25 mouse cellular contexts compared by ENCODE assay signal in genomic region chr2:62535483-62535882, GRCm38 (mm10). TPM values are rescaled to one million over a fixed set of nuclear protein-coding genes. Genes with fewer than 3 reads are reported as not detected.
DNase-seq lines count a peak whose midpoint lies in the region; ATAC-seq and TF ChIP-seq lines count a peak whose summit lies in the region.
"Had no signal": no experiment of that assay in that cellular context is flagged by ENCODE, and none has a peak within 500 bp of the region (broad histone marks: within the 10 kb centered on the region; RNA-seq: fewer than 3 reads in every experiment).

No protein-coding gene starts in this region.

- H3K9me3 ChIP-seq in intestine, embryonic 16.5 days (ENCODE audit: control insufficient read depth, low read length), result no peaks in the 10 kb centered on the region
- no peaks in the 10 kb centered on the region for H3K9me3 ChIP-seq in intestine, postnatal 0 days (ENCODE audit: control insufficient read depth)
- H3K9me3 ChIP-seq in G1E (replicated peaks), result no peaks in the 10 kb centered on the region
- no peaks in the 10 kb centered on the region for H3K9me3 ChIP-seq in MEL (replicated peaks; ENCODE audit: insufficient read depth, low read length)

- H3K4me1 ChIP-seq in intestine, embryonic 16.5 days (ENCODE audit: control insufficient read depth, insufficient read depth, low read length), result no peaks in the 10 kb centered on the region
- no peaks in the 10 kb centered on the region for H3K4me1 ChIP-seq in intestine, postnatal 0 days (replicated peaks; ENCODE audit: control insufficient read depth, insufficient read depth, low read length)
- H3K4me1 ChIP-seq in G1E (ENCODE audit: insufficient read depth, low read depth, low read length) (peaks cover 16% of the 10 kb centered on the region), MEL (ENCODE audit: control insufficient read depth in 1 of 2, insufficient read depth in 2 of 2, low read length in 2 of 2) (peaks cover 0 to 2% of the 10 kb centered on the region in 2 experiments; a peak in 1 of 4 replicates)

- no peak overlapping the region for H3K9ac ChIP-seq in intestine, embryonic 16.5 days (ENCODE audit: low read depth, low read length)
- H3K9ac ChIP-seq in intestine, postnatal 0 days (ENCODE audit: low read depth, low read length), result no peak overlapping the region
- H3K9ac ChIP-seq in MEL (ENCODE audit: control insufficient read depth, low read depth, low read length, poor library complexity, severe bottlenecking), result no peak overlapping the region

- no peaks in the 10 kb centered on the region for H3K36me3 ChIP-seq in intestine, embryonic 16.5 days (ENCODE audit: control insufficient read depth, insufficient read depth, low read length)
- H3K36me3 ChIP-seq in intestine, postnatal 0 days (ENCODE audit: control insufficient read depth, insufficient read depth), result no peaks in the 10 kb centered on the region
- H3K36me3 ChIP-seq in G1E (replicated peaks) (no peaks in the 10 kb centered on the region), MEL (ENCODE audit: control insufficient read depth in 1 of 2, insufficient read depth in 2 of 2, low read length in 2 of 2) (no peaks in the 10 kb centered on the region)

- no peaks in the 10 kb centered on the region for H3K79me2 ChIP-seq in MEL (ENCODE audit: control insufficient read depth, insufficient read depth, low read length, poor library complexity)

- TF ChIP-seq CTCF in intestine, postnatal 0 days (IDR thresholded peaks at IDR 0.05; ENCODE audit: low read depth), result no peak
- TF ChIP-seq CTCF in G1E (IDR thresholded peaks at IDR 0.05; ENCODE audit: low read depth, low read length) (no peak), MEL (IDR thresholded peaks at IDR 0.05 in 2 of 3, conservative IDR thresholded peaks at IDR 0.05 in 1 of 3; ENCODE audit: control insufficient read depth in 1 of 3, insufficient read depth in 1 of 3, low read depth in 2 of 3, low read length in 3 of 3, poor library complexity in 1 of 3, severe bottlenecking in 1 of 3) (no peak)

- WGBS in intestine, embryonic 16.5 days, result 68% methylated on average over 8 of the region's 8 CpGs
- 47% methylated on average over 8 of the region's 8 CpGs for WGBS in intestine, postnatal 0 days

- H3K27ac ChIP-seq in intestine, embryonic 16.5 days (ENCODE audit: low read length), result no peak overlapping the region
- H3K27ac ChIP-seq in intestine, postnatal 0 days (ENCODE audit: low read depth, low read length), result no peak overlapping the region
- H3K27ac ChIP-seq in MEL (ENCODE audit: control insufficient read depth, low read depth, low read length), result no peak overlapping the region

- DNase-seq in G1E (ENCODE audit: low spot score) (no peak), MEL (ENCODE audit: low read depth, low spot score) (no peak)
- no peak for DNase-seq in frontal cortex, adult 2 months (ENCODE audit: extremely low spot score in 1 of 2, low spot score in 1 of 2)
- DNase-seq in heart, adult 18-20 months, result no peak
- DNase-seq: adrenal gland, adult 2 months; adrenal gland, adult 8-10 months; adrenal gland, postnatal 10 days; adrenal gland, postnatal 14 days; adrenal gland, postnatal 25 days; adrenal gland, postnatal 36 days; B cell, adult 2 months; cerebellum, adult 11 months; cerebellum, adult 11-12 months; cerebellum, adult 18-20 months; cerebellum, adult 2 months; cerebellum, adult 8-10 months had no signal

- no peak for TF ChIP-seq RAD21 in MEL (IDR thresholded peaks at IDR 0.05; ENCODE audit: low read depth, low read length)

- no peak overlapping the region for H3K4me3 ChIP-seq in intestine, embryonic 16.5 days (ENCODE audit: low read length)
- H3K4me3 ChIP-seq in intestine, postnatal 0 days (ENCODE audit: low read depth, low read length), result no peak overlapping the region
- H3K4me3 ChIP-seq in G1E (ENCODE audit: low read depth, low read length) (no peak overlapping the region; the same call in 1 of the 2 replicates), MEL (ENCODE audit: control insufficient read depth in 1 of 2, insufficient read depth in 1 of 2, low read depth in 2 of 2, low read length in 2 of 2) (no peak overlapping the region)

- no peak for TF ChIP-seq POLR2A in MEL (IDR thresholded peaks at IDR 0.05; ENCODE audit: control insufficient read depth in 1 of 2, insufficient read depth in 1 of 2, low read depth in 1 of 2, low read length in 2 of 2, poor library complexity in 1 of 2)

- no peak for TF ChIP-seq EP300 in MEL (IDR thresholded peaks at IDR 0.05; ENCODE audit: low read depth in 1 of 2, low read length in 2 of 2)

- ATAC-seq in intestine, embryonic 16.5 days, result 0 out of 2 replicates have a peak, but pooled peaks have one; percentile 56
- no peak for ATAC-seq in intestine, postnatal 0 days
- ATAC-seq in G1E (ENCODE audit: extremely low read depth, insufficient number of reproducible peaks, low FRiP score, poor library complexity, severe bottlenecking), result peak; percentile 81
- ATAC-seq: activated CD4-positive, CD25-positive, alpha-beta regulatory T cell, adult 4 months; CD4-positive, CD25-positive, alpha-beta regulatory T cell, adult 4 months; Patski had no signal

- H3K27me3 ChIP-seq in intestine, embryonic 16.5 days (replicated peaks; ENCODE audit: control insufficient read depth, insufficient read depth, low read length), result no peaks in the 10 kb centered on the region; the same call in 1 of the 2 replicates
- no peaks in the 10 kb centered on the region for H3K27me3 ChIP-seq in intestine, postnatal 0 days (replicated peaks; ENCODE audit: control insufficient read depth, insufficient read depth, low read length)
- H3K27me3 ChIP-seq in G1E (ENCODE audit: insufficient read depth, low read length) (no peaks in the 10 kb centered on the region), MEL (ENCODE audit: control insufficient read depth in 1 of 2, insufficient read depth in 2 of 2, low read length in 2 of 2) (no peaks in the 10 kb centered on the region)
- H3K27me3 ChIP-seq: CH12.LX had no signal

- H3K4me2 ChIP-seq in intestine, embryonic 16.5 days (ENCODE audit: low read depth, low read length), result no peak overlapping the region
- no peak overlapping the region for H3K4me2 ChIP-seq in intestine, postnatal 0 days (replicated peaks; ENCODE audit: low read depth)

TF ChIP-seq in MEL, 35 proteins besides CTCF, POLR2A, EP300 and RAD21:
- TF ChIP-seq POLR2AphosphoS5 (IDR thresholded peaks at IDR 0.05; ENCODE audit: borderline replicate concordance, low read depth, low read length) (no peak), ZNF384 (IDR thresholded peaks at IDR 0.05; ENCODE audit: low read depth, low read length) (no peak), CHD1 (IDR thresholded peaks at IDR 0.05; ENCODE audit: low read depth, low read length) (no peak), UBTF (IDR thresholded peaks at IDR 0.05; ENCODE audit: borderline replicate concordance, insufficient read depth, low read depth, low read length) (no peak), BHLHE40 (IDR thresholded peaks at IDR 0.05; ENCODE audit: borderline replicate concordance, low read depth, low read length) (no peak), KAT2A (conservative IDR thresholded peaks at IDR 0.05; ENCODE audit: low read depth, low read length) (no peak), ZMIZ1 (IDR thresholded peaks at IDR 0.05; ENCODE audit: low read depth, low read length) (no peak), GATA1 (IDR thresholded peaks at IDR 0.05; ENCODE audit: low read depth, low read length) (0 out of 2 replicates have a peak, but pooled peaks have one; percentile 3)

RNA-seq across cellular contexts. Expression of gene Fap, which starts 38.4 kb away (rescaled TPM):
- 10.0 and 10.5 TPM in 2 replicates for polyA plus RNA-seq in intestine, embryonic 16.5 days (2015; fragmentation: Nextera tagmentation; extraction: Ambion mirVana)
- 2.8 and 3.6 TPM in 2 replicates for polyA plus RNA-seq in intestine, postnatal 0 days (2015; fragmentation: Nextera tagmentation; extraction: Ambion mirVana)
- total RNA-seq in G1E (2014; fragmentation: Nextera tagmentation) (not detected in 2 replicates), G1E (2017) (0.23 TPM in 1 of 2 replicates, not detected in the other), MEL (2012; rRNA removed) (0.07 and 0.23 TPM in 2 replicates)
- polyA plus RNA-seq in G1E (2012) (not detected in 2 replicates), MEL (2012; ENCODE audit: insufficient read depth in 1 of 2, insufficient read length in 2 of 2, low read depth in 1 of 2, low replicate concordance in 2 of 2, missing spikeins in 1 of 2) (under 1 TPM in 1 of 2 experiments, not detected in 1; 0.17 TPM)
- polyA plus RNA-seq in frontal cortex, adult 2 months (2012; rRNA removed), result 3.1 and 3.2 TPM in 2 replicates
- 1 to 10 TPM; 2.2 to 3.5 TPM for total RNA-seq in heart, adult 18-20 months (2021)
- total RNA-seq: ES-E14 had no signal
- polyA plus RNA-seq: C2C12, Patski had no signal

RNA-seq across cellular contexts. Expression of gene Gcg, which starts 52.0 kb away (rescaled TPM):
- polyA plus RNA-seq in intestine, embryonic 16.5 days (2015; fragmentation: Nextera tagmentation; extraction: Ambion mirVana), result 66.9 and 85.5 TPM in 2 replicates
- polyA plus RNA-seq in intestine, postnatal 0 days (2015; fragmentation: Nextera tagmentation; extraction: Ambion mirVana), result 36.4 and 48.5 TPM in 2 replicates
- total RNA-seq in G1E (2014; fragmentation: Nextera tagmentation) (1.7 TPM in 1 of 2 replicates, not detected in the other), G1E (2017) (0.16 and 0.41 TPM in 2 replicates), MEL (2012; rRNA removed) (not detected in 2 replicates)
- polyA plus RNA-seq in G1E (2012) (0.05 TPM in 1 of 2 replicates, not detected in the other), MEL (2012; ENCODE audit: insufficient read depth in 1 of 2, insufficient read length in 2 of 2, low read depth in 1 of 2, low replicate concordance in 2 of 2, missing spikeins in 1 of 2) (not detected)
- 0.08 and 0.13 TPM in 2 replicates for polyA plus RNA-seq in frontal cortex, adult 2 months (2012; rRNA removed)
- total RNA-seq in heart, adult 18-20 months (2021), result not detected
- total RNA-seq: adrenal gland, adult 18-20 months; adrenal gland, adult 2 months; adrenal gland, adult 8-10 months; adrenal gland, postnatal 10 days; adrenal gland, postnatal 14 days; adrenal gland, postnatal 25 days; adrenal gland, postnatal 36 days; ES-E14 had no signal
- polyA plus RNA-seq: activated CD4-positive, CD25-positive, alpha-beta regulatory T cell, adult 4 months; adrenal gland, adult 2 months; C2C12; CD4-positive, CD25-positive, alpha-beta regulatory T cell, adult 4 months; cerebellum, adult 2 months; Patski had no signal

Comparison
In these comparisons a context has a peak if more than half of its experiments do, and no peak if none do; other contexts are left out.
1. RNA of gene Gcg, which starts 52.0 kb away (polyA plus RNA-seq): 66.9 to 85.5 TPM in intestine, embryonic 16.5 days and 36.4 to 48.5 TPM in intestine, postnatal 0 days; 0.08 to 0.13 TPM in frontal cortex, adult 2 months, 0.05 TPM in G1E and not detected in MEL; every median in the first group is over 10 times any median in the second.